Mouse (Mus musculus): Measurements from ENCODE around the gene Cep55. TPM values are rescaled to one million over a fixed set of nuclear protein-coding genes. Genes with fewer than 3 reads are reported as not detected.

Cep55 gene
- polyA plus RNA-seq (2011; ENCODE audit: insufficient read depth, insufficient read length, low read depth, missing spikeins), result 70.4 and 75.1 TPM in 2 replicates

- peak within 1 kb of the TSS; percentile 88 for H3K9ac ChIP-seq (ENCODE audit: low read depth, poor library complexity, severe bottlenecking)
- peak within 1 kb of the TSS; percentile 71 for H3K27ac ChIP-seq (ENCODE audit: insufficient read depth, low read length)
- peaks cover 27% of the 10 kb centered on the region for H3K36me3 ChIP-seq (ENCODE audit: control insufficient read depth, insufficient read depth, low read length, poor library complexity, severe bottlenecking)
- no peak for TF ChIP-seq CTCF (IDR thresholded peaks at IDR 0.05; ENCODE audit: low read depth, low read length)
- TF ChIP-seq POLR2A (IDR thresholded peaks at IDR 0.05; ENCODE audit: insufficient read depth, low read length), result peak; percentile 69
- 0 out of 2 replicates have a peak, but pooled peaks have one; percentile 17 for TF ChIP-seq EP300 (IDR thresholded peaks at IDR 0.05; ENCODE audit: insufficient read depth, low read depth, low read length)
- H3K4me3 ChIP-seq (ENCODE audit: low read depth, low read length), result peak within 1 kb of the TSS; percentile 86
- H3K4me1 ChIP-seq (ENCODE audit: control insufficient read depth, insufficient read depth, low read length), result no peaks in the 10 kb centered on the region
- no peaks in the 10 kb centered on the region for H3K9me3 ChIP-seq (replicated peaks; ENCODE audit: control insufficient read depth, insufficient read depth, low read length, poor library complexity, severe bottlenecking)
- H3K27me3 ChIP-seq (ENCODE audit: control insufficient read depth, insufficient read depth, low read length, poor library complexity, severe bottlenecking), result no peaks in the 10 kb centered on the region
Observed at GRCm38 (mm10) chr19:38054720-38055192, at the start of gene Cep55. Cep55 (plus strand) TSS chr19:38055011.

DNA sequence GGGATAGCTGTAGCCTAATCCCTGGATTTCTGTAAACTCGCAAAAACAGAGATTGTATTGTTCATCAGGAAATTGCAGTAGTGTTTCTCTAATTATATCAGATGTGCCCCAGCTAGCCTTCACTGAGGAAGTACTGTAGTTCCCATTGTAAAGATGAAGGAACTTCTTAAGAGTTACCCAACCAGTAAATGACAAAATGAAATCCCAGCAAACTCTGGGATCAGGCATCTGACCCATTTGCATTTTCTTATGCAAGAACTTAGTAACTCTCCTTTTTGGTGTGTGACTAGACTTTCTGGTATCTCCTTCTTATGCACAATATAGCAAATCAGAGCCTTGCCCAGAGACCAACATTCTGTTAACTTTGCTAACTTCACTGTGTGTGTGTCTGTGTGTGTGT, 43.4 kb upstream of the Cep55 start:
- Histone ChIP-seq H3K9ac (ENCODE audit: low read depth, poor library complexity, severe bottlenecking) (no peak overlapping the region), H3K36me3 (ENCODE audit: control insufficient read depth, insufficient read depth, low read length, poor library complexity, severe bottlenecking) (no peaks in the 10 kb centered on the region), H3K4me1 (ENCODE audit: control insufficient read depth, insufficient read depth, low read length) (no peaks in the 10 kb centered on the region), H3K9me3 (replicated peaks; ENCODE audit: control insufficient read depth, insufficient read depth, low read length, poor library complexity, severe bottlenecking) (no peaks in the 10 kb centered on the region), H3K27ac (ENCODE audit: insufficient read depth, low read length) (no peak overlapping the region), H3K27me3 (ENCODE audit: control insufficient read depth, insufficient read depth, low read length, poor library complexity, severe bottlenecking) (no peaks in the 10 kb centered on the region), H3K4me3 (ENCODE audit: low read depth, low read length) (no peak overlapping the region)
- no peak for TF ChIP-seq CTCF (IDR thresholded peaks at IDR 0.05; ENCODE audit: low read depth, low read length)
- no peak for TF ChIP-seq EP300 (IDR thresholded peaks at IDR 0.05; ENCODE audit: insufficient read depth, low read depth, low read length)
- no peak for TF ChIP-seq POLR2A (IDR thresholded peaks at IDR 0.05; ENCODE audit: insufficient read depth, low read length)

- H3K27me3 ChIP-seq (ENCODE audit: control insufficient read depth, insufficient read depth, low read length, poor library complexity, severe bottlenecking), result no peaks in the 10 kb centered on the region
- H3K9ac ChIP-seq (ENCODE audit: low read depth, poor library complexity, severe bottlenecking), result no peak overlapping the region
- H3K4me3 ChIP-seq (ENCODE audit: low read depth, low read length), result no peak overlapping the region
- no peak for TF ChIP-seq CTCF (IDR thresholded peaks at IDR 0.05; ENCODE audit: low read depth, low read length)
- TF ChIP-seq EP300 (IDR thresholded peaks at IDR 0.05; ENCODE audit: insufficient read depth, low read depth, low read length), result no peak
- TF ChIP-seq POLR2A (IDR thresholded peaks at IDR 0.05; ENCODE audit: insufficient read depth, low read length), result no peak
- H3K36me3 ChIP-seq (ENCODE audit: control insufficient read depth, insufficient read depth, low read length, poor library complexity, severe bottlenecking), result no peaks in the 10 kb centered on the region
- no peaks in the 10 kb centered on the region for H3K9me3 ChIP-seq (replicated peaks; ENCODE audit: control insufficient read depth, insufficient read depth, low read length, poor library complexity, severe bottlenecking)
- H3K27ac ChIP-seq (ENCODE audit: insufficient read depth, low read length), result no peak overlapping the region
- no peaks in the 10 kb centered on the region for H3K4me1 ChIP-seq (ENCODE audit: control insufficient read depth, insufficient read depth, low read length)
Observed at GRCm38 (mm10) chr19:38014443-38014842, 40.4 kb upstream of the Cep55 start.

- Histone ChIP-seq H3K4me3 (ENCODE audit: low read depth, low read length) (no peak overlapping the region), H3K27ac (ENCODE audit: insufficient read depth, low read length) (no peak overlapping the region), H3K27me3 (ENCODE audit: control insufficient read depth, insufficient read depth, low read length, poor library complexity, severe bottlenecking) (no peaks in the 10 kb centered on the region), H3K9ac (ENCODE audit: low read depth, poor library complexity, severe bottlenecking) (no peak overlapping the region), H3K9me3 (replicated peaks; ENCODE audit: control insufficient read depth, insufficient read depth, low read length, poor library complexity, severe bottlenecking) (no peaks in the 10 kb centered on the region), H3K4me1 (ENCODE audit: control insufficient read depth, insufficient read depth, low read length) (no peaks in the 10 kb centered on the region), H3K36me3 (ENCODE audit: control insufficient read depth, insufficient read depth, low read length, poor library complexity, severe bottlenecking) (no peaks in the 10 kb centered on the region)
- TF ChIP-seq POLR2A (IDR thresholded peaks at IDR 0.05; ENCODE audit: insufficient read depth, low read length) (no peak), EP300 (IDR thresholded peaks at IDR 0.05; ENCODE audit: insufficient read depth, low read depth, low read length) (no peak), CTCF (IDR thresholded peaks at IDR 0.05; ENCODE audit: low read depth, low read length) (no peak)
Observed at GRCm38 (mm10) chr19:38015180-38015872, 39.5 kb upstream of the Cep55 start.

DNA sequence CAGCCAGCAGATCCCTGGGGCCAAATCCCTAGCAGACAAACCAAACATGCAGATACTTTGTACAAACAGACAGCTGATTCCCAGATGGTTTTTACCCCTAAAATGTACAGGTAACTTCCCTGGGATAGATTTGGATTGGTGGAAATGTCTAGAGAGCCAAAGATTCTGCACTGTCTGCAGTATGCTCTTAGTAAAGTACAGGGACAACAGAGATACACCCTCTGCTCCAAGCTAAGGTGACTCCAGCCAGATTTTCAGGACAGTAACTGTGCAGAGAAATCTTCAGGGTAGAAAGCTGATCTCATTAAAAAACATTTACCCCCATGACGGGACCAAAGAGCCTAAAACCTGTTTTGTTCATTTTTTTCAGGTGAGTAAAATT, 38.9 kb upstream of the Cep55 start:
- no peak overlapping the region for H3K4me3 ChIP-seq (ENCODE audit: low read depth, low read length)
- H3K27me3 ChIP-seq (ENCODE audit: control insufficient read depth, insufficient read depth, low read length, poor library complexity, severe bottlenecking), result no peaks in the 10 kb centered on the region
- no peak overlapping the region for H3K9ac ChIP-seq (ENCODE audit: low read depth, poor library complexity, severe bottlenecking)
- no peak overlapping the region for H3K27ac ChIP-seq (ENCODE audit: insufficient read depth, low read length)
- no peaks in the 10 kb centered on the region for H3K9me3 ChIP-seq (replicated peaks; ENCODE audit: control insufficient read depth, insufficient read depth, low read length, poor library complexity, severe bottlenecking)
- no peaks in the 10 kb centered on the region for H3K4me1 ChIP-seq (ENCODE audit: control insufficient read depth, insufficient read depth, low read length)
- TF ChIP-seq EP300 (IDR thresholded peaks at IDR 0.05; ENCODE audit: insufficient read depth, low read depth, low read length), result no peak
- TF ChIP-seq POLR2A (IDR thresholded peaks at IDR 0.05; ENCODE audit: insufficient read depth, low read length), result no peak
- TF ChIP-seq CTCF (IDR thresholded peaks at IDR 0.05; ENCODE audit: low read depth, low read length), result no peak
- H3K36me3 ChIP-seq (ENCODE audit: control insufficient read depth, insufficient read depth, low read length, poor library complexity, severe bottlenecking), result no peaks in the 10 kb centered on the region

DNA sequence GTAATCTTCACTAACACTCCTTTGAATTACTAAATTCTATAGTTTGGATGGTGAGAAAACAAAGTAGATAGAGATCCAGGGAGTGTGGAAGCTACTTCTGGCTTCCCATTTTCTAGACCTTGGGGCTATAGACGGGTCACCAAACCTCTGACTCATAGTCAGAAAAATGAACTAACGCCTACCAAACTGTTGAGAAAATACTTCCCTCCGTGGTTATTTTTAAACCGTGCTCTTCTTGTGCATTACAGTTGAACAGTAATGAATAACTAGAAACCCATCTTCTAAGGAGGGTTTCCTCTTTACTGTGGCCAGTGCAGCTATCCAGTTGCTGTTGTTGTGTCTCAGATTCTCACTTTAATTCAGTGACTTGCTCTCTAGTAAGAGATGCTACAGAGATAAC, 32.1 kb upstream of the Cep55 start:
- TF ChIP-seq POLR2A (IDR thresholded peaks at IDR 0.05; ENCODE audit: insufficient read depth, low read length) (no peak), CTCF (IDR thresholded peaks at IDR 0.05; ENCODE audit: low read depth, low read length) (no peak), EP300 (IDR thresholded peaks at IDR 0.05; ENCODE audit: insufficient read depth, low read depth, low read length) (no peak)
- peaks cover 3% of the 10 kb centered on the region for H3K4me1 ChIP-seq (ENCODE audit: control insufficient read depth, insufficient read depth, low read length)
- H3K4me3 ChIP-seq (ENCODE audit: low read depth, low read length), result no peak overlapping the region
- H3K36me3 ChIP-seq (ENCODE audit: control insufficient read depth, insufficient read depth, low read length, poor library complexity, severe bottlenecking), result no peaks in the 10 kb centered on the region
- no peaks in the 10 kb centered on the region for H3K9me3 ChIP-seq (replicated peaks; ENCODE audit: control insufficient read depth, insufficient read depth, low read length, poor library complexity, severe bottlenecking)
- no peaks in the 10 kb centered on the region for H3K27me3 ChIP-seq (ENCODE audit: control insufficient read depth, insufficient read depth, low read length, poor library complexity, severe bottlenecking)
- no peak overlapping the region for H3K27ac ChIP-seq (ENCODE audit: insufficient read depth, low read length)
- no peak overlapping the region for H3K9ac ChIP-seq (ENCODE audit: low read depth, poor library complexity, severe bottlenecking)
